Mouse (Mus musculus): ENCODE measurements around the gene Cox14.

DNA sequence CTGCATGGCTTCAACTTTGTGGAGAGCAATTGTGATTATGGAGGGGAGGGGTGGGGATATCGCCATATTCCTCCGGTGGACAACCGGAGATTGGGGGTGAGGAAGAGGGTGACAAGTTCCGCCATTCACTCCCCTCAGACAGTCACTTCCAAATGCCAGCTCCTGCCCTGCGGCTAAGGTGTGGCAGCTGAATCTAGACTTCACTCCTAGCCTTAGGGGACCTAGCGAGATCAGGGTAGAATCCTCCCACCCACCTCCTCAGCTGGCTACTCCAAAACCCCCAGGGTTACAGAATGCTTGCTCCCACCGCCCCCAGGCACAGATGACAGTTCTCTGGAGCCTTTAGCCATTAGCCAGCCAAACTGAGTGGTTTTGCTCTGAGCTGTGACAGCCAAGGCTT lies 46.4 kb upstream of the Cox14 start:
- TF ChIP-seq CTCF (IDR thresholded peaks at IDR 0.05; ENCODE audit: low read depth) (no peak), EP300 (IDR thresholded peaks at IDR 0.05; ENCODE audit: low read depth) (no peak)

Measured in liver, postnatal 0 days (tissue).